Mouse (Mus musculus) erythroblast, embryonic 14.5 days (primary cell): Measurements from ENCODE around the gene Samd7. TPM values are rescaled to one million over a fixed set of nuclear protein-coding genes. Genes with fewer than 3 reads are reported as not detected.

Source experiments
- H3K27me3 ChIP-seq: 2 replicates; pipeline ENCODE4 v1.6.1; 2012; ENCODE audit warnings: inconsistent platforms; ENCODE audit not compliant: control insufficient read depth
- H3K36me3 ChIP-seq: 2 replicates; pipeline ENCODE4 v1.6.1; 2012; ENCODE audit warnings: mild to moderate bottlenecking, inconsistent platforms; ENCODE audit not compliant: control insufficient read depth
- H3K4me1 ChIP-seq: 2 replicates; pipeline ENCODE4 v1.6.1; 2012; ENCODE audit warnings: inconsistent platforms; ENCODE audit not compliant: control insufficient read depth
- H3K4me3 ChIP-seq: replicated peaks from 2 replicates; pipeline ENCODE3; 2012; ENCODE audit warnings: moderate library complexity, mild to moderate bottlenecking, inconsistent platforms
- H3K9me3 ChIP-seq: 2 replicates; pipeline ENCODE4 v1.6.1; 2012; ENCODE audit warnings: low read length, inconsistent platforms, mixed read lengths; ENCODE audit not compliant: control insufficient read depth
- GATA1 ChIP-seq: IDR thresholded peaks from 2 replicates; pipeline ENCODE4 v1.6.1; 2012; ENCODE audit warnings: low read length, inconsistent platforms, mixed read lengths
- TAL1 ChIP-seq: IDR thresholded peaks from 3 replicates; pipeline ENCODE4 v1.6.1; 2012; ENCODE audit warnings: low read length, inconsistent platforms, mixed read lengths
- polyA plus RNA-seq: library from polyadenylated mRNA; stranded (reverse); fragments of >175 nt; gene quantifications from 2 replicates; pipeline ENCODE4 v1.2.3, GENCODE M21; 2012

The Samd7 gene
- polyA plus RNA-seq, 1 experiment = not detected

- no peak overlapping the region for H3K4me3 ChIP-seq
- no peak for TF ChIP-seq TAL1
- TF ChIP-seq GATA1 = no peak
- H3K27me3 ChIP-seq = peaks cover 20% of the 10 kb centered on the region
- H3K4me1 ChIP-seq = peaks cover 25% of the 10 kb centered on the region
- no peaks in the 10 kb centered on the region; the same call in 1 of the 2 replicates for H3K36me3 ChIP-seq
- H3K9me3 ChIP-seq = no peaks in the 10 kb centered on the region
Observed at GRCm38 (mm10) chr3:30771560-30771959, 25.5 kb downstream of the Samd7 start.

GRCm38 (mm10) chr3:30772631-30773030 is 26.5 kb downstream of the Samd7 start:
- H3K36me3 ChIP-seq = no peaks in the 10 kb centered on the region; the same call in 1 of the 2 replicates
- TF ChIP-seq GATA1 (no peak), TAL1 (no peak)
- H3K27me3 ChIP-seq = peaks cover 22% of the 10 kb centered on the region
- H3K9me3 ChIP-seq = no peaks in the 10 kb centered on the region
- H3K4me3 ChIP-seq = no peak overlapping the region
- peaks cover 17% of the 10 kb centered on the region for H3K4me1 ChIP-seq

GRCm38 (mm10) chr3:30774677-30775076 is 28.6 kb downstream of the Samd7 start:
- peaks cover 30% of the 10 kb centered on the region for H3K27me3 ChIP-seq
- H3K4me1 ChIP-seq = peaks cover 10% of the 10 kb centered on the region
- H3K9me3 ChIP-seq = no peaks in the 10 kb centered on the region
- no peak overlapping the region for H3K4me3 ChIP-seq
- H3K36me3 ChIP-seq = no peaks in the 10 kb centered on the region
- no peak for TF ChIP-seq TAL1
- no peak for TF ChIP-seq GATA1

- H3K9me3 ChIP-seq = no peaks in the 10 kb centered on the region
- H3K4me3 ChIP-seq = no peak overlapping the region
- H3K4me1 ChIP-seq = peaks cover 9% of the 10 kb centered on the region
- no peaks in the 10 kb centered on the region for H3K36me3 ChIP-seq
- peaks cover 39% of the 10 kb centered on the region for H3K27me3 ChIP-seq
- TF ChIP-seq GATA1 (no peak), TAL1 (no peak)
Observed at GRCm38 (mm10) chr3:30777984-30778383, 31.9 kb downstream of the Samd7 start.

GRCm38 (mm10) chr3:30788531-30788930 is 42.4 kb downstream of the Samd7 start:
- Histone ChIP-seq H3K36me3 (no peaks in the 10 kb centered on the region), H3K4me1 (peaks cover 10% of the 10 kb centered on the region), H3K27me3 (peaks cover 48% of the 10 kb centered on the region), H3K9me3 (no peaks in the 10 kb centered on the region), H3K4me3 (no peak overlapping the region)
- TF ChIP-seq GATA1 (no peak), TAL1 (no peak)

GRCm38 (mm10) chr3:30792737-30793402 is 46.8 kb downstream of the Samd7 start, which contains the start of gene Sec62:
Sec62 (plus strand) TSS chr3:30792875.
- H3K36me3 ChIP-seq = peaks cover 22% of the 10 kb centered on the region
- H3K4me1 ChIP-seq = peaks cover 39% of the 10 kb centered on the region
- no peaks in the 10 kb centered on the region for H3K9me3 ChIP-seq
- TF ChIP-seq TAL1 = no peak
- no peak for TF ChIP-seq GATA1
- H3K4me3 ChIP-seq = peak within 1 kb of the TSS; percentile 97
- H3K27me3 ChIP-seq = peaks cover 33% of the 10 kb centered on the region

- peaks cover 29% of the 10 kb centered on the region for H3K36me3 ChIP-seq
- H3K4me3 ChIP-seq = peak overlapping the region; percentile 97
- no peaks in the 10 kb centered on the region for H3K9me3 ChIP-seq
- H3K27me3 ChIP-seq = peaks cover 29% of the 10 kb centered on the region
- TF ChIP-seq TAL1 = no peak
- TF ChIP-seq GATA1 = no peak
- H3K4me1 ChIP-seq = peaks cover 38% of the 10 kb centered on the region
Observed at GRCm38 (mm10) chr3:30793403-30794221, 47.5 kb downstream of the Samd7 start.

GRCm38 (mm10) chr3:30802171-30802570 is 56.1 kb downstream of the Samd7 start:
- Histone ChIP-seq H3K4me1 (peaks cover 4% of the 10 kb centered on the region), H3K9me3 (no peaks in the 10 kb centered on the region), H3K4me3 (no peak overlapping the region), H3K36me3 (peaks cover 96% of the 10 kb centered on the region), H3K27me3 (no peaks in the 10 kb centered on the region)
- TF ChIP-seq GATA1 (no peak), TAL1 (no peak)

- peaks cover 94% of the 10 kb centered on the region for H3K36me3 ChIP-seq
- no peaks in the 10 kb centered on the region for H3K27me3 ChIP-seq
- H3K4me1 ChIP-seq = no peaks in the 10 kb centered on the region
- TF ChIP-seq GATA1 = no peak
- no peak for TF ChIP-seq TAL1
- H3K4me3 ChIP-seq = no peak overlapping the region
- H3K9me3 ChIP-seq = no peaks in the 10 kb centered on the region
Observed at GRCm38 (mm10) chr3:30812881-30813280, 66.8 kb downstream of the Samd7 start.

Other genes with a start within 250 kb of the Samd7 start
- gene Mecom, start 198.3 kb upstream of the Samd7 start, polyA plus RNA-seq = 0.02 TPM in 1 of 2 replicates, not detected in the other
- gene Actrt3, start 146.4 kb upstream of the Samd7 start, polyA plus RNA-seq = not detected in 2 replicates
- gene Mynn, start 144.2 kb upstream of the Samd7 start, polyA plus RNA-seq = 0.17 and 0.20 TPM in 2 replicates
- 0.03 TPM in 1 of 2 replicates, not detected in the other for gene Lrriq4, start 101.8 kb upstream of the Samd7 start, polyA plus RNA-seq
- gene Lrrc34, start 98.4 kb upstream of the Samd7 start, polyA plus RNA-seq = not detected in 2 replicates
- not detected in 2 replicates for gene Lrrc31, start 46.5 kb upstream of the Samd7 start, polyA plus RNA-seq
- 9.4 and 10.1 TPM in 2 replicates for gene Sec62, start 46.6 kb downstream of the Samd7 start, polyA plus RNA-seq
- gene Gpr160, start 109.7 kb downstream of the Samd7 start, polyA plus RNA-seq = 0.01 TPM in 1 of 2 replicates, not detected in the other
- 0.08 and 0.09 TPM in 2 replicates for gene Phc3, start 223.1 kb downstream of the Samd7 start, polyA plus RNA-seq
- 0.02 and 0.10 TPM in 2 replicates for gene Prkci, start 249.5 kb downstream of the Samd7 start, polyA plus RNA-seq